Mouse (Mus musculus) telencephalon, adult 2 months (tissue): ENCODE measurements around the gene Phxr2.
A peak's percentile ranks its signal among the peaks of the same experiment; 100 is the strongest.
"Not testable (repeated sequence)": the region's sequence is repeated elsewhere in the genome, so short reads cannot be mapped to it uniquely, and the experiment has no call there.

ENCODE experiments used
- DNase-seq: peaks from one replicate; pipeline ENCODE4 v3.0.0-alpha.2; 2011; ENCODE audit warnings: low read depth, low spot score

Gene Phxr2

GRCm38 (mm10) chr10:99126225-99126624 lies at the start of gene Phxr2:
Phxr2 (minus strand) TSS chr10:99126325.
- DNase-seq: no peak

- DNase-seq: no peak
These were observed 46.9 kb upstream of the Phxr2 start for GRCm38 (mm10) chr10:99172906-99173507.

GRCm38 (mm10) chr10:99171961-99172497 lies 45.9 kb upstream of the Phxr2 start:
- no peak for DNase-seq

GRCm38 (mm10) chr10:99169765-99170129 lies 43.6 kb upstream of the Phxr2 start:
- DNase-seq: peak; percentile 72

GRCm38 (mm10) chr10:99168840-99169764 lies 43.0 kb upstream of the Phxr2 start:
- DNase-seq: no peak

- DNase-seq: no peak
These were observed 42.3 kb upstream of the Phxr2 start for GRCm38 (mm10) chr10:99168404-99168803.

- DNase-seq: no peak
These were observed 40.3 kb upstream of the Phxr2 start for GRCm38 (mm10) chr10:99166392-99166791.

GRCm38 (mm10) chr10:99165751-99166282 lies 39.7 kb upstream of the Phxr2 start:
- DNase-seq: no peak

- DNase-seq: peak; percentile 65
These were observed 38.8 kb upstream of the Phxr2 start for GRCm38 (mm10) chr10:99164871-99165477.

- DNase-seq: no peak
These were observed 36.9 kb upstream of the Phxr2 start for GRCm38 (mm10) chr10:99163002-99163401.

GRCm38 (mm10) chr10:99161987-99162582 lies 36.0 kb upstream of the Phxr2 start:
- DNase-seq: no peak

- DNase-seq: not testable (repeated sequence)
These were observed 31.6 kb upstream of the Phxr2 start for GRCm38 (mm10) chr10:99157697-99158096.

GRCm38 (mm10) chr10:99156808-99157207 lies 30.7 kb upstream of the Phxr2 start:
- no peak for DNase-seq

GRCm38 (mm10) chr10:99154635-99155034 lies 28.5 kb upstream of the Phxr2 start:
- DNase-seq: no peak

- DNase-seq: no peak
These were observed 25.9 kb upstream of the Phxr2 start for GRCm38 (mm10) chr10:99152063-99152462.

GRCm38 (mm10) chr10:99151580-99151979 lies 25.5 kb upstream of the Phxr2 start:
- no peak for DNase-seq

GRCm38 (mm10) chr10:99150016-99150415 lies 23.9 kb upstream of the Phxr2 start:
- no peak for DNase-seq

GRCm38 (mm10) chr10:99146596-99146995 lies 20.5 kb upstream of the Phxr2 start:
- DNase-seq: no peak

GRCm38 (mm10) chr10:99145611-99146010 lies 19.5 kb upstream of the Phxr2 start:
- DNase-seq: no peak

- DNase-seq: no peak
These were observed 10.2 kb upstream of the Phxr2 start for GRCm38 (mm10) chr10:99136337-99136736.

GRCm38 (mm10) chr10:99133321-99133875 lies 7.3 kb upstream of the Phxr2 start:
- DNase-seq: no peak
